Mouse (Mus musculus) MEL-GATA-1-ER (cell line): ENCODE data around the gene Ankrd42.

ENCODE experiments used
- DNase-seq: peaks from one replicate; pipeline ENCODE4 v3.0.0-alpha.2; 2012; ENCODE audit warnings: low read depth; ENCODE audit errors: extremely low read depth

The Ankrd42 gene

DNA sequence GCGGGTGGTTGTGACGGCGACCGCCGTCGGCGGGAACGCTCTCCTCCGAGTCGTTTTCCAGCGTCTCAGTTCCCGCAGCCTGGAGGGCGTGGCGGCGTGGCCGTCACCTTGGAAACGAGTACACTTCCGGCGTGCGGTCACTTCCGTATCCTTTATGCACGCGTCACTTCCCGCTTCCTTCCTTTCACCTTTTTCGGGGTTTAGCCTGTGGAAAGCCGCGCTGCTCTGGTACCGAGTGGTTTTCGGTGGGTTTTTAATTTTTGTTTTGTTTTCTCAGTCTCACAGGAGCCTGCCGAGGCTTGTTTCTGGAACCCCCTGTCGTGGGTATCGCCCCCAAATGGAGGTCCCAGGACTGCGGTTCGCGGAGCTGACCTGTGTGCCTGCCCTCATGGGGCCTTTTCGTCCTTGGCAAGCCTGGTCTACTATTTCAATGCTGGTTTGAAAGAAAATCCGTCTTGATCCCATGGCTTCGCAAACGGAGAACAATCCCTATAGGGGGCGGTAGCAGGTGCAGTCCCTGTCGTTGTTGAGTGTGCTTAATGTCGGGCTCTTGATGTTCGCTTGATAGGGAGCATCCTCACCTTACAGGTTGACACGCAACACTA is at the start of gene Ankrd42:
Gene Ankrd42, minus strand, starts transcription at position 122 of the 605 bp plus-strand sequence.
- peak; percentile 75 for DNase-seq

- DNase-seq: no peak
Observed at GRCm38 (mm10) chr7:92677346-92677745, 40.4 kb upstream of the Ankrd42 start.

- no peak for DNase-seq
Observed at GRCm38 (mm10) chr7:92675131-92675530, 38.2 kb upstream of the Ankrd42 start.

- peak; percentile 94 for DNase-seq
Observed at GRCm38 (mm10) chr7:92669507-92670471, 32.8 kb upstream of the Ankrd42 start, which contains the start of gene Pcf11. Gene Pcf11 (minus strand): TSS chr7:92669934.

- no peak for DNase-seq
Observed at GRCm38 (mm10) chr7:92668791-92669506, 32.0 kb upstream of the Ankrd42 start.

DNA sequence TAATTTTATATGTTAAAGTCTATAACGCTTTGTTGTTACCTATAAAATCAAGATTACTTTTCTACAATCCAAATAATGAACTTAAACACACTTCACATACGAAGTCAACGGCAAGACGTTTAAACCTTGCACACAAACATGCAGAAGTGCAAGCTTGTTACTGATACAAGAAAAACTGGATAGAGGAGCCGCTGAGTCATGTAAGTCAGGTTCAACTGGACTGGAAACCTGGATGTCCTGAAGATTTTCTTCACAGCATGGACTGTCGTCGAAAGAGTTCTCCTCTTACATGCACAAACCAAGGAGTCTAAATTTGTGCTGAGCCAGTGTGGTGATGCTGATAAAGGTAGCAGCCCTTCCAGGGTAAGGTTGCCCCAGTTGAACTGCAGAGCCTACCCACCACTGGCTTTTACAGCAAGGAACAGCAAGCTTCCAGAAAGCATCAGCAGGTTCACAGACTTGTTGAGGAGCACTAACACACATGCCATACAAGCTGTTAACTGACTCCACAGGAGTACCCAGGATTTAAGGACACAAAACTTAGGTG is 29.4 kb upstream of the Ankrd42 start:
- DNase-seq: no peak

GRCm38 (mm10) chr7:92658050-92658449 is 21.1 kb upstream of the Ankrd42 start:
- DNase-seq: no peak

GRCm38 (mm10) chr7:92656386-92656785 is 19.4 kb upstream of the Ankrd42 start:
- no peak for DNase-seq

GRCm38 (mm10) chr7:92653329-92653728 is 16.4 kb upstream of the Ankrd42 start:
- DNase-seq: no peak

- no peak for DNase-seq
Observed at GRCm38 (mm10) chr7:92647790-92648189, 10.8 kb upstream of the Ankrd42 start.

DNA sequence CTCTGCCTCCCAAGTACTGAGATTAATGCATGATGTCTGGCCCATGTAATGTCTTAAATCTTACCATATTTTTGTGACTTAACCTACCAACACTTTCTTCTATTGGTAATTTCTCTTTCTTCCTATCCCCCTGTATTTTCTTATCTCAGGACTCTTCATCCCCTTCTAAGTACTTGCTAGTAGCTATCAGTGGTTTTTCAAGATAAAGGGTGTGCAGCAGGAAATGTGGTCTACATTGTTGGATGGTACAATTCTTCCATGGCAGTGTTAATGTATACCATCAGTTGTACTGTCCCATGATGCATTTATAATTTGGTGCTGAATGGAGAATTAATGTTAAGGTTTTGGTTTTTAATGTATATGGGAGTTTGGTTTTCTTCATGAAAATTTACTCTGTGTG is 5.4 kb upstream of the Ankrd42 start:
- DNase-seq: no peak

GRCm38 (mm10) chr7:92638050-92638449 is 1.1 kb upstream of the Ankrd42 start:
- no peak for DNase-seq

GRCm38 (mm10) chr7:92636295-92637011 is 489 bp downstream of the Ankrd42 start:
- DNase-seq: no peak

DNA sequence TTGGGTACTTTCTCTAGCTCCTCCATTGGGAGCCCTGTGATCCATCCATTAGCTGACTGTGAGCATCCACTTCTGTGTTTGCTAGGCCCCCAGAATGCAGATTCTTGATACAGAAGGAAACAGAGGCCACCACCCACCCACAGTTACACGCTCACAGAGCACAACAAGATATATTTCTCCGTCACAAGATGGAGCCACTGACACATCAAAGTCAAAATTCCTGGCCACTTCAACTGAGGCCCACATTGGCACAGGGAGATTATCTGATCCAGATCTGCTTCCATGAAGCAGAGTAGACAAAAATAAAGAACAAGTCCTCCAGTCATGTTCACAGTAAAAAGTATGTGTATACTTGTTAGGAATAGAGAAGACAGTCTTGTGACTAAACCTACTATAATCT is 6.8 kb downstream of the Ankrd42 start:
- DNase-seq: no peak

GRCm38 (mm10) chr7:92624488-92624887 is 12.5 kb downstream of the Ankrd42 start:
- DNase-seq: no peak

DNA sequence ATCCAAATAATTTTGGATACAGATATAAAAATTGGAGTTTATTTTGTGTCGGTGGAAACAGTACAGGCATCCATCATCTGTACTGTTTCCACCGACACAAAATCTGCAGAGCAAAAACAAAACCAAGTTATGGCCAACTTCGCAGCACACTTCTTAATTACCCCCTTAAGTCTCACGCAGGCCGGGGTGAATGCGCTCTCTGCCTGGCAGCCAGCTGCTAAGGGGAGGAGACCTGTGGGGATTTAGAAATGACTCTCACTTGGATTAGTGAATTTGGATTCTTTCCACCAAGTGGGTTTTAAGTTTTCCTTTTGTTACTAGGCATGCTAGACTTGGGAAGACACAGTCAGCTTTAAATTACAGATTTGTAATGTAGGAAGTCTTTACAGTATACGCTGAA is 26.1 kb downstream of the Ankrd42 start:
- DNase-seq: no peak

DNA sequence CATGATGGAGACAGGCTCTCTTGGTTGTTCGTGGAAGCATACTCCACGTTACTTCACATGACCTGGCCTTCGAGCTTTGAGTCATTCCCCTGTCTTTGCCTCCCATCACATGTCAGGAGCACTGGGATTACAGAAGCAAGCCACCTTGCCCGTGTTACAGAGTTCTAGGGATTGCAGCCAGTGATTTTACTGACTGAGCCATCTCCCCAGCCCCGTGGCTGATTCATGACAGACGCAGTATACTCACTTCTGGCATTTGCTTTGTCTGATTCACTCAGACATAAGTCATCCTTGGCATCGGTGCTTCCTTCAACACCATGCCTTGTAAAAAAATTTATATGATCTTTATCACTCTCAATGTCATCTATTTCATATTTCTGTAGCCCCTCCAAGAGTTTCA is 32.0 kb downstream of the Ankrd42 start:
- no peak for DNase-seq

DNA sequence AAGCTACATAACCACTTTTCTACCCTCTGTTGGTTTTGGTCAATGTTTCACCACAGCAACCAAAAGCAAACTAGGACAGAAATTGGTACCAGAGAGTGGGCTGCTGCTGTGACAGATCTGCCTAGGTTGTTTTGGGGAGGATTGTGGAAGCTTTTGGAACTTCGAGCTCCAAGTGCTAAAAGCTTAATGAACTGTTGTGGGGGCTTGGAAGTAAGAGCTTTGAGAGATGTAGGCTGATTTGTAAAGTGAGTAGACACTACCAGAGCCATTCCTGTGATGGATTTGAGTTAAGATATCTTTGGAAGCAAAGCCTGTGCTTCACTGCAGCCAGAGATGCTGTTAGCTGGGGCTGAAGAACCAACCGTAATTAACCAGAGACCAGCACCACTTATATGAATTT is 46.1 kb downstream of the Ankrd42 start:
- no peak for DNase-seq

DNA sequence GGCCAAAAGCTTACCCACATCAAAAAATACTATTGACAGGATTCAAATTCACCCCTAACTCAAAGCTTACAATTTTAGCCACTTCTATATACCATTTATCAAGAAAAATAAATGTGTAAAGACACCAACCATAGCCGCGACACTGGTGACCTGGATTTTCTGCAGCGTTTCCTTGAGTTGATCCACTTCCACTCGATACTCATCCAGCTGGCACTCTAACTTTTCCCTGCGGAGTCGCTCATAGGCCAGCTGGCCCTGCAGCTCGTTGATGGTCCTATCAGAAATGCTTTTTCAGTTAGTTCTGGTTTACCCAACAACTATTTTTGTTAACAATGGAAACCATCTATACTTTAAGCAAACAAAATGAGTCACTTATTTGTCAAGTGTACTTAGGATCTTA is 47.0 kb downstream of the Ankrd42 start:
- no peak for DNase-seq

GRCm38 (mm10) chr7:92583567-92583966 is 53.4 kb downstream of the Ankrd42 start:
- no peak for DNase-seq
